Mouse (Mus musculus) liver, embryonic 15.5 days (tissue): ENCODE measurements around the gene Gm10837. TPM values are rescaled to one million over a fixed set of nuclear protein-coding genes. Genes with fewer than 3 reads are reported as not detected.

ENCODE experiments used
- ATAC-seq: fragments of 200-750 bp; cut with Nextera tagmentation; 2 replicates; pipeline ENCODE4 v1.8.0; 2017; ENCODE audit warnings: moderate number of reproducible peaks, mild to moderate bottlenecking, moderate library complexity; ENCODE audit not compliant: insufficient read depth
- H3K27ac ChIP-seq: fragments of 300-500 bp; sonication (generic); replicated peaks from 2 replicates; pipeline ENCODE4 v1.5.1; 2015; ENCODE audit warnings: mild to moderate bottlenecking, inconsistent platforms
- H3K27me3 ChIP-seq: fragments of 300-500 bp; sonication (generic); 2 replicates; pipeline ENCODE4 v1.6.1; 2015; ENCODE audit warnings: mild to moderate bottlenecking, inconsistent platforms
- H3K36me3 ChIP-seq: fragments of 300-500 bp; sonication (generic); replicated peaks from 2 replicates; pipeline ENCODE4 v1.6.1; 2015; ENCODE audit warnings: moderate library complexity, mild to moderate bottlenecking, inconsistent platforms
- H3K4me1 ChIP-seq: fragments of 300-500 bp; sonication (generic); replicated peaks from 2 replicates; pipeline ENCODE4 v1.6.1; 2015; ENCODE audit warnings: inconsistent platforms
- H3K4me2 ChIP-seq: fragments of 300-500 bp; sonication (generic); 2 replicates; pipeline ENCODE4 v1.6.1; 2015; ENCODE audit warnings: moderate library complexity, mild to moderate bottlenecking, inconsistent platforms
- H3K4me3 ChIP-seq: fragments of 300-500 bp; sonication (generic); replicated peaks from 2 replicates; pipeline ENCODE4 v1.5.1; 2015; ENCODE audit warnings: mild to moderate bottlenecking, inconsistent platforms
- H3K9ac ChIP-seq: fragments of 300-500 bp; sonication (generic); 2 replicates; pipeline ENCODE4 v1.6.1; 2015; ENCODE audit warnings: moderate library complexity, mild to moderate bottlenecking, inconsistent platforms
- H3K9me3 ChIP-seq: fragments of 300-500 bp; sonication (generic); replicated peaks from 2 replicates; pipeline ENCODE4 v1.6.1; 2016; ENCODE audit warnings: inconsistent platforms
- WGBS: fragments of 180-500 bp; shearing (Covaris S2); methylation state at CpG from one replicate; pipeline ENCODE4 v1.1.7; 2015; ENCODE audit warnings: mixed read lengths; ENCODE audit not compliant: insufficient replicate concordance; 5-methylcytosine and 5-hydroxymethylcytosine counted together
- polyA plus RNA-seq: library from polyadenylated mRNA; unstranded; fragments of >200 nt; fragmentation: Nextera tagmentation; extraction: Ambion mirVana; gene quantifications from 2 replicates; pipeline ENCODE4 v1.2.1, GENCODE M21; 2015

Gene Gm10837
- polyA plus RNA-seq, 1 experiment from 2014 or later = not detected

- ATAC-seq = no peak
- H3K36me3 ChIP-seq = no peaks in the 10 kb centered on the region
- H3K4me2 ChIP-seq = no peak overlapping the region
- 64% methylated on average over 1 of the region's 1 CpGs for WGBS
- H3K27ac ChIP-seq = no peak overlapping the region
- H3K4me3 ChIP-seq = no peak overlapping the region
- no peaks in the 10 kb centered on the region for H3K9me3 ChIP-seq
- no peak overlapping the region for H3K9ac ChIP-seq
- 0 out of 2 replicates have a peak, but pooled peaks cover 4% of the 10 kb centered on the region for H3K4me1 ChIP-seq
- H3K27me3 ChIP-seq = peaks cover 71% of the 10 kb centered on the region
Measured at GRCm38 (mm10) chr14:122492015-122492414, 1.6 kb downstream of the Gm10837 start.

DNA sequence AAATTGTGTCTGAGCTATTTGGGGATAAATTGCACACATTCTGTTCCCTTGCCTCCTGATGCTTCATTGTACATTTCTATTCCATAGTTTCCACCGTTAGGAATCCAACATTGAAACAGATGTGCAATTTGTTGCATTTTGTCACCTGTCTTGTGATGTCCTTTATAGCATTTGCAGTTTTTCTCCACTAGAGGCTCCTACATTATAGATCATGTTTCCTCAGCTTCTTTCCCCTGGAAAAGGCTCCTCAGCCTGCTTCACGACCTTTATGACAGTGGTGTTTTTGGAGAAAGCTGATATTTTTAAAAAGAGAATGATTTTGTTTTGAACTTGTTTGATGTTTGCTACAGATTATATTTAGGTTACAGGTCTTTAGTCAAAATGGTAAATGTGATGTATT, 18.7 kb downstream of the Gm10837 start:
- no peak overlapping the region for H3K27ac ChIP-seq
- H3K4me1 ChIP-seq = no peaks in the 10 kb centered on the region
- H3K4me2 ChIP-seq = no peak overlapping the region
- WGBS = 12% methylated on average over 2 of the region's 2 CpGs
- H3K9me3 ChIP-seq = no peaks in the 10 kb centered on the region
- H3K36me3 ChIP-seq = no peaks in the 10 kb centered on the region
- H3K4me3 ChIP-seq = no peak overlapping the region
- no peak overlapping the region for H3K9ac ChIP-seq
- ATAC-seq = no peak
- no peaks in the 10 kb centered on the region for H3K27me3 ChIP-seq

DNA sequence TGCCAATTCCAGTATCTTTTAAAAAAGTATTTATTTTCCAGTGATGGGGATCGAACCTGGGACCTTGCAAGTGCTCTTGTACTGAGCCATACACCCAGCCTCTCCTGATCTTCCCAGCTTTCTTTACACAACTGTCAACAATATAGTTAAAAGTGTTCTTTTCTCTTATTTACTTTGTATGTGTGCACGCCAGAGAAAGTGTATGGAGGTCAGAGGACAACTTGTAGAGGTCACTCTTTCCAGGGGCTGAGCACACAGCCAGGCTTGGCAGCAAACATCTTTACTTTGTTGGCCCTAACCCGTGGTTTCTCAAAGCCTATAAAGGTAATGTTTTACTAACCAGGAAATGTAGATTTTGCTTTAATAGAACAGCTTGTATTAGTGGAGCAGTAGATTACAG, 21.1 kb downstream of the Gm10837 start:
- no peaks in the 10 kb centered on the region for H3K4me1 ChIP-seq
- H3K9me3 ChIP-seq = no peaks in the 10 kb centered on the region
- ATAC-seq = peak; percentile 78
- no peaks in the 10 kb centered on the region for H3K27me3 ChIP-seq
- no peak overlapping the region for H3K9ac ChIP-seq
- WGBS = 40% methylated on average over 3 of the region's 3 CpGs
- no peaks in the 10 kb centered on the region for H3K36me3 ChIP-seq
- no peak overlapping the region for H3K4me3 ChIP-seq
- no peak overlapping the region for H3K27ac ChIP-seq
- no peak overlapping the region for H3K4me2 ChIP-seq

DNA sequence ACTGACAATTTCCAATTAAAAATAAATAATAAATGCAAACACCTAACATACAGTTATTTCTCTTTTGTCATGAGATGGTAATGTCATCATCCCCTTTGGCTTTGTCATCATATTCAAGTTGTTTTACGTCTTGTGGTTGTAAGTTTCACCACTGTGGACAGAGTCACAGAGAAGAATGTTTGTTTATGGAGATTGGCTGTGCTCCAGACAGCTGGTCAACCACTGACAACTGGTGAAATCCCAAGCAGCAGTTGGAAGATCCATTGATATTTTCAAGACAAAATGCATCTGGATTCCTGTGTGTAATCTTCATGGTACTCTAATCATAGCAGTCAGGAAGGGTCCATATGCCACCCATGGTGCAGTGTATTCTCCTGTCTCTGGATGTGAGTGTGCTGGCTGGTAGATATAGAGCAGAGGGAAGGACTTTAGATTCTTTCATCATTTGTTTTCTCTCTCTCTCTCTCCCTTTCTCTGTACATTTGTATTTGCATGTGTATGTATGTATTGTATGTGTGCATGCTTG, 23.2 kb downstream of the Gm10837 start:
- WGBS = 23% methylated on average over 1 of the region's 1 CpGs
- ATAC-seq = no peak

GRCm38 (mm10) chr14:122528475-122528874, 38.1 kb downstream of the Gm10837 start:
- no peaks in the 10 kb centered on the region for H3K36me3 ChIP-seq
- H3K27ac ChIP-seq = no peak overlapping the region
- no peaks in the 10 kb centered on the region for H3K27me3 ChIP-seq
- no peak for ATAC-seq
- peaks cover 2% of the 10 kb centered on the region for H3K4me1 ChIP-seq
- no peak overlapping the region for H3K9ac ChIP-seq
- no peak overlapping the region for H3K4me2 ChIP-seq
- H3K4me3 ChIP-seq = no peak overlapping the region
- H3K9me3 ChIP-seq = no peaks in the 10 kb centered on the region
- WGBS = 56% methylated on average over 4 of the region's 4 CpGs

More for the DNA sequence above, 23.2 kb downstream of the Gm10837 start:
- H3K36me3 ChIP-seq = no peaks in the 10 kb centered on the region
- H3K9ac ChIP-seq = no peak overlapping the region
- no peak overlapping the region for H3K27ac ChIP-seq
- no peaks in the 10 kb centered on the region for H3K9me3 ChIP-seq
- H3K4me3 ChIP-seq = no peak overlapping the region
- H3K4me1 ChIP-seq = no peaks in the 10 kb centered on the region
- no peak overlapping the region for H3K4me2 ChIP-seq
- no peaks in the 10 kb centered on the region for H3K27me3 ChIP-seq

DNA sequence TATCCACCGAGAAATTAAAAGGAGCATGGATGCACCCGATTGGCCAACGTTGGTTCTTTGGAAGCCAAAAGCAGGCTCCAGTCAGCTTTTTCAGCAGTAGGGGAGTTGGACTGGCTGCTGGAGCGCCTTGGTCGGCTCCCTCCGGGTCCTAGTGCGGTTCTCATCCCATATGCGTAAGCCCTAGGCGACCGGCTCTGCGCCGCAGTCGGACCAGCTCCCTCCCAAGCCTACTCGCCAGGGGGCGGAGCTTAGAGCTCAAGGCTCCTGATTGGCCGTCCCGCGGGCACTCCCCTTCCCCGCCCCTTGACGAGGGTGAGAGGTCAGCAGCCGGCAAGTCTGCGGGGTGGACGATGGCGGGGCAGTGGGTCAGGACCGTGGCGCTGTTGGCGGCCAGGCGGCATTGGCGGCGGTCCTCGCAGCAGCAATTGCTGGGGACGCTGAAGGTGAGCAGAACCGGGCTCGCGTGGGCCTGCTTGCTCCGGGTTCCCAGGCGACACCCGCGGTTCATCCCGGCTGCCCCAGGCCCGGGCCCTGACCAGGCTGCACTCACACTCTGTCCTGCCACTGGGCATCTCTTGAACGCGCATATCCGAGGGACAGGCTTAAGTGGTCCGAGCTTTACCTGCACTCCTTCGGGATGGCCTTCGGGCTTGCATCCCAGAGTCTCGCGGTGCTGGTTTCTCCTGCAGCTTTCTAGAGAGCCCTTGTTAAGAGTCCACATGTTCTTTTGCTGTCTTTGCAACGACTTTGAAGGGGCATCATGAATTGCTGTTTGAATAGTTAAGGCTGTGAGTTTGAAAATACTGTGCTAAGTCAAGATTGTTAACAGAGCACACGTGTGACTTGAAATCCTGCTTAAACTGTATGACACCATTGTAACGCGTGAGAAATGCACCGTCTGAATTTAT, 43.9 kb downstream of the Gm10837 start, which contains the start of gene Pcca:
TSS of gene Pcca (plus strand) at position 308 of the 908 bp plus-strand sequence.
- Histone ChIP-seq H3K27ac (peak within 1 kb of the TSS; percentile 58), H3K4me2 (peak within 1 kb of the TSS; percentile 92), H3K9ac (peak within 1 kb of the TSS; percentile 61), H3K4me3 (peak within 1 kb of the TSS; percentile 71), H3K9me3 (no peaks in the 10 kb centered on the region), H3K36me3 (no peaks in the 10 kb centered on the region), H3K27me3 (no peaks in the 10 kb centered on the region), H3K4me1 (peaks cover 18% of the 10 kb centered on the region)
- 2% methylated on average over 54 of the region's 54 CpGs for WGBS
- ATAC-seq = peak; percentile 99

- 69% methylated on average over 1 of the region's 1 CpGs for WGBS
- H3K27me3 ChIP-seq = no peaks in the 10 kb centered on the region
Measured at GRCm38 (mm10) chr14:122535986-122536385, 45.6 kb downstream of the Gm10837 start.

More at GRCm38 (mm10) chr14:122535986-122536385, 45.6 kb downstream of the Gm10837 start:
- H3K4me1 ChIP-seq = peaks cover 18% of the 10 kb centered on the region
- ATAC-seq = no peak
- no peaks in the 10 kb centered on the region for H3K9me3 ChIP-seq
- H3K27ac ChIP-seq = no peak overlapping the region
- no peaks in the 10 kb centered on the region for H3K36me3 ChIP-seq
- no peak overlapping the region for H3K4me3 ChIP-seq
- H3K9ac ChIP-seq = no peak overlapping the region
- H3K4me2 ChIP-seq = no peak overlapping the region

Other genes with a start within 250 kb of the Gm10837 start
- gene Gm5089, start 39.5 kb upstream of the Gm10837 start, polyA plus RNA-seq = not detected in 2 replicates
- not detected in 2 replicates for gene Zic5, start 24.9 kb upstream of the Gm10837 start, polyA plus RNA-seq
- gene Zic2, start 15.2 kb upstream of the Gm10837 start, polyA plus RNA-seq = not detected in 2 replicates
- 13.7 and 15.8 TPM in 2 replicates for gene Pcca, start 43.7 kb downstream of the Gm10837 start, polyA plus RNA-seq